Mouse (Mus musculus) bone marrow macrophage, adult 2 months (primary cell): ENCODE data around the gene Pemt.

ENCODE experiments used
- CTCF ChIP-seq: IDR thresholded peaks from 2 replicates; pipeline ENCODE4 v1.5.1; 2012; ENCODE audit warnings: low read depth, mild to moderate bottlenecking, low read length, moderate library complexity
- POLR2A ChIP-seq: IDR thresholded peaks from 2 replicates; pipeline ENCODE4 v1.6.1; 2012; ENCODE audit warnings: mild to moderate bottlenecking, low read depth, low read length, borderline replicate concordance

DNA sequence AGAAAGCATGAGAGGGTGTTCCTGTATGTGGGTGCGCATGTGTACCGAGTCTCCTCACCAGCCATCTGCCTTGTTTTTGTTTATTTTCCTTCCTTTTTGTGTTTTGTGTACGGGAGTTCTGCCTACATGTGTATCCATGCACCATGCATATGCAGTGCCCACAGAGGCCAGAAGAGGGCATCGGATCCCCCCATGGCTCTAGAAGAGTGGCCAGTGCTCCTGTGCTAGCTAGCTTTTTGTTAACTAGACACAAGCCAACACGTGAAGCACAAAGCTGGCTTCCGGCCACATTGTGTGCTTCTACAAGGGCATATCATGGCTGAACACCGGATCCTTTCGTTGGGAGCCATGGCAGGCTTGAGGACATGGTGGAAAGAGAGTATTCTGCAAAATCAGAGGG lies 24.3 kb upstream of the Pemt start:
- TF ChIP-seq POLR2A (no peak), CTCF (peak; percentile 50)
